Mouse (Mus musculus) G1E (cell line): ENCODE data around the gene Cacna1a. TPM values are rescaled to one million over a fixed set of nuclear protein-coding genes. Genes with fewer than 3 reads are reported as not detected.

Experiments
- ATAC-seq: 2 replicates; pipeline ENCODE4 v1.8.0; 2016; ENCODE audit warnings: mild to moderate bottlenecking; ENCODE audit not compliant: insufficient number of reproducible peaks, poor library complexity, low FRiP score, severe bottlenecking; ENCODE audit errors: extremely low read depth
- DNase-seq: peaks from one replicate; pipeline ENCODE4 v3.0.0; 2012; ENCODE audit warnings: low spot score
- H3K27me3 ChIP-seq: 2 replicates; pipeline ENCODE4 v1.6.1; 2012; ENCODE audit warnings: mild to moderate bottlenecking, low read length, inconsistent platforms; ENCODE audit not compliant: insufficient read depth
- H3K36me3 ChIP-seq: replicated peaks from 2 replicates; pipeline ENCODE3; 2012; ENCODE audit warnings: mild to moderate bottlenecking, inconsistent platforms
- H3K4me1 ChIP-seq: 2 replicates; pipeline ENCODE4 v1.6.1; 2012; ENCODE audit warnings: low read depth, low read length, inconsistent platforms, mixed read lengths; ENCODE audit not compliant: insufficient read depth
- H3K4me3 ChIP-seq: 2 replicates; pipeline ENCODE4 v1.5.1; 2012; ENCODE audit warnings: low read depth, mild to moderate bottlenecking, inconsistent platforms, low read length, moderate library complexity, mixed read lengths
- H3K9me3 ChIP-seq: replicated peaks from 2 replicates; pipeline ENCODE4 v1.6.1; 2012; ENCODE audit warnings: inconsistent platforms
- CTCF ChIP-seq: IDR thresholded peaks from 2 replicates; pipeline ENCODE4 v1.5.1; 2012; ENCODE audit warnings: low read depth, low read length, inconsistent platforms, mixed read lengths
- GATA1 ChIP-seq: IDR thresholded peaks from 2 replicates; pipeline ENCODE4 v1.6.1; 2012; ENCODE audit warnings: borderline replicate concordance, low read length, inconsistent platforms, mixed read lengths
- GATA2 ChIP-seq: IDR thresholded peaks from 2 replicates; pipeline ENCODE4 v1.6.1; 2012; ENCODE audit warnings: low read depth, low read length, inconsistent platforms, borderline replicate concordance
- POLR2AphosphoS5 ChIP-seq: IDR thresholded peaks from 2 replicates; pipeline ENCODE4 v1.6.1; 2012; ENCODE audit warnings: low read depth, low read length, inconsistent platforms; ENCODE audit not compliant: insufficient replicate concordance
- TAL1 ChIP-seq: conservative IDR thresholded peaks from 2 replicates; pipeline ENCODE4 v1.6.1; 2012; ENCODE audit warnings: low read depth, low read length, inconsistent platforms, mixed read lengths
- polyA plus RNA-seq: library from polyadenylated mRNA; stranded (reverse); fragments of >175 nt; gene quantifications from 2 replicates; pipeline ENCODE4 v1.2.3, GENCODE M21; 2012
- total RNA-seq, 2 experiments: library from RNA; stranded (forward) in 1 of 2; stranded (reverse) in 1 of 2; fragments of 200-1000 nt in 1 of 2; fragments of >200 nt in 1 of 2; fragmentation: Nextera tagmentation in 1 of 2; gene quantifications; 2 replicates each; pipeline ENCODE4 v1.2.3; 2014 to 2017

Cacna1a gene
- total and polyA plus RNA-seq, 3 experiments = 0.23 to 31.7 (median 1.0) TPM

DNA sequence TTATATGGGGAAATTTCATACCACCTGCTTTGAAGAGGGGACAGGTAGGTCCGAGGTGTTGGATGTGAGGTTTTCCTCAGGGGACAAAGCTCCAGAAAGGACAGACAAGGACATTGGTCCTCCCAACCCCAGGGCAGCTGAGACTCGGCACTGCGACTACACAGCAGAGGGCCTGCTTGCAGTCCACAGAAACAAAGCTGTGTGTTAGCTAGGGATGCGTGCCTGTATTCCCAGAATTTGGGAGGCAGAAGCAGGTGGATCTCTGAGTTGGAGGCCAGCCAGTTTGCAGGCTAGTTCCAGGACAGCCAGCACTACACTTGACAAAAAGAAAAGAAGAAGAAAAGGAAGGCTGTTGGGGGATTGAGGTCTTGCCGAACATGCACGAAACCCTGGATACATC is 130.5 kb downstream of the Cacna1a start:
- Histone ChIP-seq H3K9me3 (no peaks in the 10 kb centered on the region), H3K4me1 (no peaks in the 10 kb centered on the region), H3K4me3 (no peak overlapping the region), H3K36me3 (no peaks in the 10 kb centered on the region), H3K27me3 (peaks cover 10% of the 10 kb centered on the region; the same call in 1 of the 2 replicates)
- ATAC-seq (no peak), DNase-seq (no peak)
- no peak for TF ChIP-seq GATA2

- H3K36me3 ChIP-seq = no peaks in the 10 kb centered on the region
- DNase-seq (no peak), ATAC-seq (no peak)
- H3K4me1 ChIP-seq = no peaks in the 10 kb centered on the region
- no peaks in the 10 kb centered on the region for H3K9me3 ChIP-seq
- H3K4me3 ChIP-seq = no peak overlapping the region
- peaks cover 10% of the 10 kb centered on the region; the same call in 1 of the 2 replicates for H3K27me3 ChIP-seq
- no peak for TF ChIP-seq POLR2AphosphoS5
Observed at GRCm38 (mm10) chr8:84519767-84520626, 131.8 kb downstream of the Cacna1a start.

GRCm38 (mm10) chr8:84520999-84521398 is 132.8 kb downstream of the Cacna1a start:
- ATAC-seq (no peak), DNase-seq (no peak)
- TF ChIP-seq GATA1 (no peak), GATA2 (no peak), CTCF (no peak), TAL1 (no peak), POLR2AphosphoS5 (no peak)
- no peak overlapping the region for H3K4me3 ChIP-seq
- H3K4me1 ChIP-seq = no peaks in the 10 kb centered on the region
- no peaks in the 10 kb centered on the region for H3K9me3 ChIP-seq
- peaks cover 10% of the 10 kb centered on the region; the same call in 1 of the 2 replicates for H3K27me3 ChIP-seq
- no peaks in the 10 kb centered on the region for H3K36me3 ChIP-seq

DNA sequence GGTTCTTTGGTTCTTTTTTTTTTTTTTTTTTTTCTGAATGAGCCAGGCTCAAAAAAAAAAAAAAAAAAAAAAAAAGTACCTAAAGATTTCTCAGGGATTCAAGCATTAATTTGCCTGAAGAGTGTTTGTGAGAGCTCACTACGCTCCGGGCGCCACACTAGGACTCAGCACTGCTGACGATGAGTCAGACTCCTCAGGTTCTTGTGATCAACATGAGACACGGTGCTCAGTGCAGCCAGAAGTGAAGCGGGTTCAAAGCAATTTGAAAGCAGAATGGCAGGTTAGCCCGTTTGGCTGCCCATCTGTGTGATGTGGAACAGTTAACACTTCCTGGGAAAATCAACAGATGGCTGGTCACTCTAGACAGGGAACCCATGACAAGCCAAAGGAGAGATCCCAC is 139.8 kb downstream of the Cacna1a start:
- no peak for TF ChIP-seq POLR2AphosphoS5
- TF ChIP-seq CTCF = no peak
- TF ChIP-seq GATA1 = no peak
- TF ChIP-seq TAL1 = no peak
- no peak for TF ChIP-seq GATA2
- Histone ChIP-seq H3K4me3 (no peak overlapping the region), H3K9me3 (no peaks in the 10 kb centered on the region), H3K27me3 (peaks cover 25% of the 10 kb centered on the region), H3K36me3 (no peaks in the 10 kb centered on the region), H3K4me1 (no peaks in the 10 kb centered on the region)
- ATAC-seq (no peak), DNase-seq (no peak)

DNA sequence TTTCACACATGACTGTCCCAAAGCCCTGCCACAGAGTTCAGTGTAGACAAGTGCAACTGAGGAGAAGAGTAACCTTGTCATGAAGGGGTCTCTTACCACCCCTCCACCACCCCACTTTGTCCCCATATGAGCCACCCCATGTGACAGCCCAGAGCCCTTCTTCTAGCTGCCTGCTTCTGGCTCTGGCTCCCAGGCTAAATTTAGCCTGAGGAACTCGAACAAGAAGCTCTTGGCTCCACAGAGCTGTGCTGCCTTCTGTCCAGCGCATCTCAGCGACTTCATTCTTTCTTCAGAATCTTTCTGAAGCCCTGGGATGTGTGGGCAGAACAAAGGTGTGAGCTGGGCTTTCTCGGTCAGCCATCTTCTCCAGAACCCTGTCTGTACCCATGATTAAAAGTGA is 141.3 kb downstream of the Cacna1a start:
- no peak overlapping the region for H3K4me3 ChIP-seq
- DNase-seq = no peak
- no peak for TF ChIP-seq GATA1
- TF ChIP-seq GATA2 = no peak
- no peak for TF ChIP-seq CTCF
- H3K9me3 ChIP-seq = no peaks in the 10 kb centered on the region
- no peak for ATAC-seq
- peaks cover 25% of the 10 kb centered on the region for H3K27me3 ChIP-seq
- no peaks in the 10 kb centered on the region for H3K36me3 ChIP-seq
- no peaks in the 10 kb centered on the region for H3K4me1 ChIP-seq

DNA sequence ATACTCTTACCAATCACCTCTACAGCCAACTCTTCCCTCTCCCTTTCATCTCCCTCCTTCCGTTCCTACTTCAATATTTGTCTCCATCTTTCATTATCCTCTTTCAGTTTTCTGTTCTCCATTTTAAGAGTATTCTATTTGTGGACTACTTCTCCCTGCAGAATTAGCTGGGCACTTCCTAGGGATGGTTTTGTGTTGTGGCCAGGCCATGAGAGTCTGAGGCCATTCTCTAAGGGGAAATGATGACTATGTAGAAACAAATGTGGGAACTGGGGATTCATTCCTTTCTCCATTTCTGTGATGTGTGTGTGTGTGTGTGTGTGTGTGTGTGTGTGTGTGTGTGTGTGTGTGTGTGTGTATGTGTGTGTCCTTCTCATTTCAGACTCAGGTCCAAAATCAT is 144.5 kb downstream of the Cacna1a start:
- ATAC-seq = no peak
- no peaks in the 10 kb centered on the region for H3K9me3 ChIP-seq
- no peak for TF ChIP-seq GATA2
- no peak for TF ChIP-seq TAL1
- no peak for TF ChIP-seq GATA1
- no peak for TF ChIP-seq POLR2AphosphoS5
- TF ChIP-seq CTCF = no peak
- no peaks in the 10 kb centered on the region for H3K4me1 ChIP-seq
- peaks cover 25% of the 10 kb centered on the region for H3K27me3 ChIP-seq
- no peak for DNase-seq
- no peaks in the 10 kb centered on the region for H3K36me3 ChIP-seq
- H3K4me3 ChIP-seq = no peak overlapping the region

DNA sequence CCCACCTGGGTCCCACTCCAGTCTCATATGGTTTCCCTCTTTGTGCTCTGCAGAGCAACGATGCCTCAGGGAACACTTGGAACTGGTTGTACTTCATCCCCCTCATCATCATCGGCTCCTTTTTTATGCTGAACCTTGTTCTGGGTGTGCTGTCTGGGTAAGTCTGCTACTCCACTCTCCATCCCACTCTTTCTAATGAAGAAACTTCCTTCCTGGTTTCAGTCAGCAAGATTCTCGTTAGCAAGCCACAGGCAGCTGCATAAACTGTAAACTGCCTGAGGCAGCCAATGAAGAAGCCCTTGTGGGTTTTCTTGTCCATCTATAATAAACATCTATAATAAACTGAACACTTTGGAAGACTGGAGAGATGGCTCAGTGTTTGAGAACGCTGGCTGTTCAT is 145.1 kb downstream of the Cacna1a start:
- no peak for ATAC-seq
- no peaks in the 10 kb centered on the region for H3K36me3 ChIP-seq
- TF ChIP-seq GATA1 (no peak), CTCF (no peak), POLR2AphosphoS5 (no peak)

More for the DNA sequence above, 145.1 kb downstream of the Cacna1a start:
- H3K4me1 ChIP-seq = no peaks in the 10 kb centered on the region
- no peak overlapping the region for H3K4me3 ChIP-seq
- H3K9me3 ChIP-seq = no peaks in the 10 kb centered on the region
- no peak for DNase-seq
- peaks cover 21% of the 10 kb centered on the region for H3K27me3 ChIP-seq
